Mouse (Mus musculus): ENCODE data around the gene Plp1. TPM values are rescaled to one million over a fixed set of nuclear protein-coding genes. Genes with fewer than 3 reads are reported as not detected.

Plp1 gene
- 4.9 to 6.6 TPM (median 5.1 TPM) in 4 replicates for total RNA-seq (2023)

GRCm38 (mm10) chrX:136822371-136822770 lies at the start of gene Plp1:
Gene Plp1, plus strand, starts transcription at chrX:136822671.

DNA sequence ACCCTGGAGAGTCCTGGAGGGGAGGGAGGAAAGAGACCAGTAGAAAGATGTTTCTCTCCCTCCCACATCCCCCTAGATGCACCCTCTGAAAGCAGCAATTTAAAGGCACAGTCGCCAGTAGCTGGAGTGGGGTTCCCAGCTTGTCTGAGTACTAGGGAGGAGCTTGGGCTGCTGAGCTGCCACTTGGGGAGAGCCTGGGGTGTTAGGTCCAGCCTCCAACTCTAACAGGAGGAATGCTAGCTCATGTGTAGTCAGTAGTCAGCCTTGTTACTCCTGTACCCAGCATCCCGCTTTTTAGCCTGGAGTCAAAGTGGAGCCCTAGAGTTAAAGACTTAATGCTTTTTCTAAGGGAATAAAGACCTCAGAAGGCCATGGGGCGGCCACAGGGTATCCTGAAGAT lies 42.4 kb upstream of the Plp1 start, which contains the start of gene Glra4:
Gene Glra4 (minus strand): TSS at position 101 of the 400 bp plus-strand sequence.

GRCm38 (mm10) chrX:136868061-136869040 lies 45.9 kb downstream of the Plp1 start, which contains the start of gene Rab9b:
Gene Rab9b, minus strand, starts transcription at chrX:136868755.

Other genes with a start within 250 kb of the Plp1 start
- gene Tceal3, start 231.8 kb upstream of the Plp1 start, total RNA-seq (2023): not detected in 4 replicates
- gene Tceal1, start 114.7 kb upstream of the Plp1 start, total RNA-seq (2023): 0.26 to 0.31 TPM (median 0.27 TPM) in 3 of 4 replicates, not detected in the other
- 111 to 140 TPM (median 128 TPM) in 4 replicates for gene Morf4l2, start 79.0 kb upstream of the Plp1 start, total RNA-seq (2023)
- gene Glra4, start 42.5 kb upstream of the Plp1 start, total RNA-seq (2023): not detected in 4 replicates
- gene Rab9b, start 46.1 kb downstream of the Plp1 start, total RNA-seq (2023): not detected in 4 replicates
- not detected in 4 replicates for gene H2bfm, start 104.7 kb downstream of the Plp1 start, total RNA-seq (2023)
- gene Tmsb15b2, start 152.8 kb downstream of the Plp1 start, total RNA-seq (2023): 11.4 to 22.6 TPM (median 19.7 TPM) in 4 replicates
- gene Tmsb15l, start 154.2 kb downstream of the Plp1 start, total RNA-seq (2023): 3.0 to 6.6 TPM (median 4.6 TPM) in 3 of 4 replicates, not detected in the other
- 12.6 to 19.7 TPM (median 15.6 TPM) in 4 replicates for gene Tmsb15b1, start 154.2 kb downstream of the Plp1 start, total RNA-seq (2023)
- gene Zcchc18, start 170.5 kb downstream of the Plp1 start, total RNA-seq (2023): 13.4 to 17.0 TPM (median 13.9 TPM) in 4 replicates
- 29.8 to 43.7 TPM (median 39.6 TPM) in 4 replicates for gene Slc25a53, start 215.6 kb downstream of the Plp1 start, total RNA-seq (2023)
- gene Fam199x, start 226.9 kb downstream of the Plp1 start, total RNA-seq (2023): 6.5 to 7.1 TPM (median 6.8 TPM) in 4 replicates